Mouse (Mus musculus): Measurements from ENCODE around the gene Ttyh2.

Ttyh2 gene

DNA sequence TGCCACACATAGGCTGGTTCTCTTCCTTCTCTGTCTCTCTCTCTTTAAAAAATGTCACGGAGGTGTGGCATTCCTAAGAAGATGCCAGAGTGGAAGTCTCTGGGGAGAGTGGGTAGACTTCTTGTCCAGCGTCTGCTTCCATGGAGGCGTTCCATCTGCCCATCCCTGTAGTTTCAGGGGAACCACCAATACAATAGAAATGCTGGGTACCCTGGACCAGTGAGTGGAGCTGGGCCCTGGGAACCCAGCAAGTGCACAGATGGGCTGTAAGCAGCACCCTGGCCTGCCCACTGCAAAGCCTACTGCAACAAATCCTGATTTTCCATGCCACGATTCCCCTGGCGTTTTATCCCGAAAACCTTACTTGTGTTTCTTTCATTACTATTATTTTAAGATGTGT, 39.3 kb downstream of the Ttyh2 start:
- no peak for DNase-seq

DNA sequence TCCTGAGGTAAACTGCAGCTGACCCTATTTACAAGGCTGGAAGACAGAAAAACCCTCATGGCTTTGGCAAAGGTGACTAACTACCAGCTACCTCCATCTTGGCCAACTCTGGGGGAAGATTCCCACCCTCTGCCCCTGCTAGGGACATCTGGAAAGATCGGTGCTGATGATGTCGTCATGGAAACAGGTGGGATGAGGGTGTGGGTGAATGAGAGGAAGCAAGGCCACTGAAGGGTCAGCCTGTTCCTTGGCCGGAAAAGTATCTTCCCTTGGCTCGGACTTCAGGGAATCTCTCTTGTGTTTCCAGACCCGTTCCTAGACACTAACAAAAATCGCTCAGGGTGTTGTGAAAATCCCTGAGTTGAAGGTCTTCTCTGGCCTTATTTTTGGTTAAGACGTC, 40.3 kb downstream of the Ttyh2 start:
- no peak for DNase-seq

DNA sequence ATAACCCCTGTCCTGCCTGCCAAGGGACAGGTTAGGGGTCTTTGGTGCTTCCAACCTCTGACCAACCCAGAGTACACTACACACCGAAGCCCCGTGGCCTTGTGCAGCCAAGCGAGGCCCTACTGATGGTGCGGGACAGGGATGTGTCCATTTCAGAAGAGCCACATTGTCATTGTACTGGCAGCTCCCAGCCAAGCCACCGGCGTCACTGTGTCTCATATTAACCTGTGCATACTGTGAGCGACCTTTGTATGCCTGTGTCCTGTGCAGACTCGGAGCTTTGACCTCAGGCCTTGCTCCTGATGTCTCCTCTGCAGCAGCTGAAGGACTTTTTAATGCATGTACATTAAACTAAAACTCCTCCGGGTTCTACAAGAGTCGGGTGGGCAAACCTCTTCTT, 45.3 kb downstream of the Ttyh2 start:
- no peak for DNase-seq

DNA sequence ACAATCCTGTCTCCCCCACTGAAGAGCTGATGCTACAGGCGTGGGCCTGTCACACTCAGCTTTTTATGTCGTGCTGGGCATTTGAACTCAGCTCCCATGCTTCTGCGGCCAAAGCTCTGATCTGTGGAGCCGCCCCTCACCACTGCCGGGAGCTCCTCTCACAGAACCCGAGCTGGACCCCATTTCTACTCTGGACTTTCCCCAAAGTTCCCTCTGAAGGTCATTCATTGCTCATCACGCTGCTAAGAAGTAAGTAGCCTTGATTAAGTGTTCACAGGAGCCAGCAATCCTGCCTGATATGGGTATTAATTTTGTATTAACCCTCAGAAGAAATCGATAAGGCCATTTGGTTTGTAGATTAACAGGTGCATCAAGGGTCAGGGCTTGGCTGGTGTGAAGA, 47.2 kb downstream of the Ttyh2 start:
- DNase-seq, result no peak

DNA sequence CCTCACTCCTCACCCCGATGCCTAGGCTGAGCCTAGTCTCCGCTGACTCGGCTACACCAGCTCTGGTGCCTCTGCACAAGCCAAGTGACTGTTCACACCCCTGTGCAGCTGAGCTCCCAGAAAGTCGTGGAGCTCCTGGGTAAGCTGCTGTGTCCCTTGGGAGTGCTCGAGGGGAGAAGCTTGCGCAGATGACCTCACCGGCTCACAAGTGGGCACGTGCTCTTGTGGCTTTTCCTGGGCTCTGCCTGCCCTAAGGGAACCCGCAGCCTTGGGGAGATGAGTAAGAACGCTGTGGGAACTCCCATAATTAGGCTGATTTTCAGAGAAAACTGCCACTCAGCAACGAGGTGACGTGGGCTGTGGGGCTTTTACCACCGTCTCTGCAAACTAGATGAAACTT, 47.8 kb downstream of the Ttyh2 start:
- DNase-seq, result no peak

DNA sequence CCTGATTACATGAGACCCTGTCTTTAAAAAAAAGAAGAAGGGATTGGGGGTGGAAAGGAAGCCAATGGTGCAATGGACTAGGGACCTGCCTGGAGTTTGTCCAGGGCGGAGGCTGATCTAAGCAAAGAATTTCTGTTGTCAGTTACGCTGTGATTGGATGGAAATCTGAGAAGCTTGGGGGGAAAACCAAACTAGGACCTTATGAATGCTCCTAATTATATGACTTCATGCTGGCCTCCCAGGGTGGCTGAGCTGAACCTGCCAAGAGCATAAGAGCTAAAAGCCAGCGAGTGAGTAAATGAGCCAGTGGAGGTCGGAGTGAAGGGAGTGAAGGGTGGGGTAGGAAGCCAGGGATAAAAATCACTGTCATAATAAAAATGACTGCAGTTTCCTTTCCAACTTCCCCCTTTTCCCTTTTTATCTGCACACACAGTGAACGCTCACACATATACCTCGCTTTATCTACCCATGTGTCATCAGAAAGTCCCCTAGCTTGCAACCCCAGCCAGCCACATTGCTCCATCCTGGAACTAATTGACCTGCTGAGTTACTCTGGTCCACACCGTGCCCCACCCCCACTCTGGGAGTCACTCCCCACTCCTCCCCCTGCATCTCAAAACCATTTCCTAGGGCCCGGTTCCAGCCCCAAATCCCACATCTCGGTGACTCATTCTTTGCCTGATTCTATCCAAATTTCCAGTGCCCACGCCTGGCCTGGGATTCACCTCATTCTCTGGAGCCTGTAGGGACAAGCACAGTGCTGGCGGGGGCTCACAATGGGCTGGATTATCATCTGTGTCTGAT, 49.8 kb downstream of the Ttyh2 start:
- DNase-seq, result peak; percentile 50

DNA sequence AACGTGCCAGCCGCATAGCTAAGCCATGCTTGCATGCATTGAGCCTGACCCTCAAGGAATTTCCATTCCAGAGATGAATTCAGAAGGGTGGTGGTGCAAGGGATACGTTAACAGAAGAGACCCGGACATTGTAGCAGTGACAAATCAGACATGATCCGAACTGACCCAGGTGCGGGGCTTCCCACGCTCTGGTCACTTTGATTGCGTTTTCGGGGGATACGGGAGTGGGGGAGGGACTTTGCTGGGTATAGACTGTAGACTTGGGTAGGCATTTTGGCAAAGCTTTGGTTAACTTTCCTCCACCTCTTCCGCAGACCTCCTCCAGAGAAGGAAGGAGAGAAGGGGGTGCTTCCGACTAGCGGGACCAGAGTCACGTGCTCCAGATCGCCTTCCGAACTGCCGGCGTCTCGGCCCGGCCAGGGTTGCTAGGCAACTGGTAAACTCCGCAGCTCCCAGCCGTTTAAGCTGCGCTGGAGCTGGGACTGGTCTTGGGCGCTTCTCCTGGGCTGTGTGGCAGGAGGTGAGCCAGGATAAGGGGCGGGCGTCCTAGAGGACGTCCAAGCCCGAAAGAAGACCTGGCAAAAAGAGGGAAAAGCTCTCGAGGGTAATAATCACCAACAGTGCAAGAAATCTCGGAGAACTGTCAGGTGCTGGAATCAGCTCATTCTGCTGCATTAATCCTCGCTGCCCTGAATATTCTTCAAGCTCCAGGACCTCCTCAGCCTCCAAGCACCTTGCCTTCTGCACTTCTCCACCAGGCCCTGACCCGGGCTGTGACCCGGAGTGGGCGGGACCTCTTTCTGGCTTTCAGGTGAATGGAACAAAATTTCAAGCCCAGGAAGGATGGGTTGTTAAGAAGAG, 52.0 kb downstream of the Ttyh2 start, which contains the start of gene Dnaic2:
Gene Dnaic2 (plus strand): TSS at position 444 of the 861 bp plus-strand sequence.
- peak; percentile 90 for DNase-seq

DNA sequence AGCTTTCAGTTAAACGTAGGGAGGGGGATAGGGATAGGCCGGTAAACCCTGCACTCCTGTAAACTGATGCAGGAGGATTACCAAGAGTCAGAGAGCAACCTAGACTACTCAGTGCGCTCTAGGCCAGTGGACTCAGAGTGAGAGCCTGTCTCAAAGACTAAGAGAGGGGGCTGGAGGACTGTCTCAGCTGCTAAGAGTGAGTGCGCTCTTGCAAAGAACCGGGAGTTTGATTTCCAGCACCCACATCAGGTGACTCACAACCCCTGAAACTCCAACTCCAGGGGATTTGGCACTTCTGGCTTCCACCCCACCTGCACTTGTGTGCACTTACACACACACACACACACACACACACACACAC, 52.6 kb downstream of the Ttyh2 start:
- no peak for DNase-seq

DNA sequence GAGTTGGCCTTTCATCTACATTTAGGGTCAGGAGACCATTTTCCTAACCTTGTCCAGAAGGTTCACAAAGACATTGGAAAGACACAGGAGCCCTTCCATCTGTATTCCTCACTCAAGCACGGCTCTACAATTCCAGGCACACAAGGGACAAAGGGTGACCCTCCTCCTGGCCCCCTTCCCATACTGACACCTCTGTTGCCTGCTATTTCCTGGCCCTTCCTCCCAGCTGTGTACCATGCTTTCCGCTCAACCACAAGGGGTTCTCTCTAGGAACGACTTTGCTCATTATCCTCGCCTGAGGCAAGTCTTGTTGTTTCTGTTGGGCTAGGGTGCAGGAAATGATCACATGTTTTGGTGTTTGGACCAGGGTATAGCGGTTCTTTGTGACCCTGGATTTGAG, 53.1 kb downstream of the Ttyh2 start:
- no peak for DNase-seq

DNA sequence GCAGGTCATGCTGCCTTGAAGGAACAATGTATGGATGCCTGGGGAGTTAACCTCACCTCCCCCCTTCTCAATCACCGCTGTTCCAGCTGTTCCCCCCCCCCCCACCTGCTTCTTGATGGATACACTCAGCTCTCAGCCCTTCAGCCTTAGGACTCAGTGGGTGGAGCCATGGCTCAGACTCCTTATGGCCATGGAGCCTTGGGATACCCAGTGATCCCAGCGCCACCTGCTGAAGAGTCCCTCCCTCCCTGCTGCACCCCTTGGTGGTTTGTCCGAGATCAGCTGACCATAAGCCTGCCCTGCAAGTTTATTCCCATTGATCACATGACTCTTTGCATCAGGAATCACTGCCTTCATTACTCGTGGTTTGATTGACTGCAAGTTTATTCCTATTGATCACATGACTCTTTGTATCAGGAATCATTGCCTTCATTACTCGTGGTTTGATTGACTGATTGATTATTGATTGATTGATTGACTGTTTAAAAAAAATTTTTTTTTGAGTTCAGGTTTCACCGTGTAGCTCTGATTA, 54.7 kb downstream of the Ttyh2 start:
- DNase-seq, result peak; percentile 42

DNA sequence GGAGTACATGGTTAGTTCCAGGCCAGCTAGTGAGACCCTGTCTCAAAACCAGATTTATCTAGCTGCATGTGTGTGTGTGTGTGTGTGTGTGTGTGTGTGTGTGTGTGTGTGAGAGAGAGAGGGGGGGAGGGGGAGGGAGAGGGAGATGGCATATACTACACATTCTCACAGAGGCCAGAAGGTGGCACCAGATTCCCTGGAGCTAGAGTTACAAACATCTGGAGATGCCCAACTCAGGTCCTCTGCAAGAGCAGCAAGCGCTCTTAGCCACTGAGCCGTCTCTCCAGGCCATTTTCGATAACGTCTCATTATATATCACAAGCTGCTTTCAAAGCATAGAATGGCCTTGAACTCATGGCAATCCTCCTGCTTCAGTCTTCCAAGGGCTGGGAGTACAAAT, 56.5 kb downstream of the Ttyh2 start:
- DNase-seq, result peak; percentile 34

DNA sequence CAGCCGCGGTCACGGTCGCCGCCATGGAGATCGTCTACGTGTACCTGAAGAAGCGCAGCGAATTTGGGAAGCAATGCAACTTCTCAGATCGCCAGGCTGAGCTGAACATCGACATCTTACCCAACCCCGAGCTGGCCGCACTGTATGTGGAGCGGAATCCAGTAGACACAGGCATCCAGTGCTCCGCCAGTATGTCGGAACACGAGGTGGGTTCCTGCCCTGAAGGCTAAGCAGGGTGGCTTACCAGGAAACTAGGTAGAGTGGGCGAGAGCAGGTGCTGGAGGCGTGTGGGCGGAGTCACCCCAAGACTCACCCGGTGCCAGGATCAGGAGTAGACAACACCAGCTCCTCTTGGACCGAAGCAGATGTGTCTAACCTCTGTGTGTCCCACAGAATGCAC, 57.7 kb downstream of the Ttyh2 start:
- DNase-seq, result no peak

DNA sequence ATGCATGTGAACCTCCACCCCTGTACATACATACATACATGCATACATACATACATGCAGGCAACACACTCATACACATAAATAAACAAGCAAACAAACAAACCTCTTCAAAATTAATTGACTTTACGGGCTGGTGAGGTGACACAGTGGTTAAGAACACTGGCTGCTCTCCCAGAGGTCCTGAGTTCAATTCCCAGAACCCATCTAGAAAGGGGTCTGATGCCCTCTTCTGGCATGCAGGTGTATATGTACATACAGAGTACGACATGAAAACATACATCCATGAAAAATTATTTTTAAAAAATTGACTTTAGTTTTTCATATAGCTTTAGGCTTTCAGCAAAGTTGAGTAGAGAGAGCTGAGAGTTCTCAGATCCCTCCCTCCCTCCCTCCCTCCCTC, 60.9 kb downstream of the Ttyh2 start:
- no peak for DNase-seq

DNA sequence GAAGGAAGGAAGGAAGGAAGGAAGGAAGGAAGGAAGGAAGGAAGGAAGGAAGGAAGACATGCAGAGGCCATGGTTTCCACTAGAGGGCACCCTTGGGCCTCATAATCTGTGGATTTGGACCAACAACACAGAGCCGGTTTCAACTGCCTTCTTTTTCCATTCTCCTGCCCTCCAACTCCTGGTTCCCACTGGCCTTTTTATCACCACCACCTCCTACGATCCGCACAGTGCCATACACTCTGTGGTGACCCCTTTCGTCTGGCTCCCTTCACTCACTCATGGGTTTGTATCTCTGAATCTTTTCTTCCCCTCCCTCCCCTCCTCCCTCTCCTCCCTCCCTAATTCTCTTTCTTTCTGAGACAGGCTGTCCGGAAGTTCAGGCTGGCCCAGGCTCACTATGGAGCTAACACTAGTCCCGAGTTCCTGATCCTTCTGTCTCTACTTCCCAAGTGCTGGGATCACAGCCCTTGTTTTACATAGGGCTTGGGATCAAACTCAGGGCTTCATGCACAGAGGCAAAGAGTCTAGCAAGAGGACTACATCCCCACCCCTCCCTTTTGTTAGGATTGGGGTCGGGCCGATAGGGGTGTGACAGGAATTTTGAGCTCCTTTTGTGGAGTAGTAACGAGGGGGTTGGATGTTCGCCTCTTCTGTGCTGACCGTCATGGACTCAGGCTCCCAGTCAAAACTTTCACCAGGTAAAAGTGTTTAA, 61.8 kb downstream of the Ttyh2 start:
- peak; percentile 83 for DNase-seq

DNA sequence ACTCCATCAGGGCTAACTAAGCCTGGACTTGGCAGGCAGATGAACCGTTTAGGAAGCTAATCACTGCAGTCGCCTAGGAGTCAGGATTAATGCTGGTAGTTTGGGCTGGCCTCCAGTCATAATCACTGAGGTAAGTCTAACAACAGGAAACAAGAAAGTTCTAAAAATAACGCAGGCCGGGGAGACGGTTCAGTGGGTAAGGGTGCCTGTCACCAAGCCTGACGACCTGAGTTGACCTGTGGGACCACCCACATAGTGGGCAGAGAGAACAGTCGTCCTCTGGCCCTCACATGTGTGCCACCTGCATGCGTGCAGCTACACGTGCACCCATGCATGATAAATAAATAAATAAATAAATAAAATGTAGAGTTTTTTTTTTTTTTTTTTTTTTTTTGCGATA, 65.4 kb downstream of the Ttyh2 start:
- peak; percentile 43 for DNase-seq

DNA sequence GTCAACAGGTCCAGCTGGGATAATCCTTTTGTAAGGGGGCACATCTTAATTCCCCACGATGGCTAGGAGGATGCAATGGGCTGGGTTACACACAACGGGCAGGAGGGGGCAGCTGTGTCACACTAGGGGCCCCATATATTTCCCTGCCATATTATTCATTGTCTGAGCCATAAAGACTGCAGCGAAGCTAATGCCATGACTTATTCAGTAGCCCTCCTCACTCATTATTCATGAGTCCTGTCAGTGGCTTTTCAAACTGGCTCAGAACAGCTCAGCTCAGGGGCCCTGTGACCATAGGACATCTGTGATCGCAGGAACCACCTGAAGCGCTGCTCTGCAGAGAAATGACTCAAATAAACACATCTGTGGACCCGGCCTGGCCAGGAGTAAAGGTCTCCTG, 66.2 kb downstream of the Ttyh2 start:
- DNase-seq, result peak; percentile 63

DNA sequence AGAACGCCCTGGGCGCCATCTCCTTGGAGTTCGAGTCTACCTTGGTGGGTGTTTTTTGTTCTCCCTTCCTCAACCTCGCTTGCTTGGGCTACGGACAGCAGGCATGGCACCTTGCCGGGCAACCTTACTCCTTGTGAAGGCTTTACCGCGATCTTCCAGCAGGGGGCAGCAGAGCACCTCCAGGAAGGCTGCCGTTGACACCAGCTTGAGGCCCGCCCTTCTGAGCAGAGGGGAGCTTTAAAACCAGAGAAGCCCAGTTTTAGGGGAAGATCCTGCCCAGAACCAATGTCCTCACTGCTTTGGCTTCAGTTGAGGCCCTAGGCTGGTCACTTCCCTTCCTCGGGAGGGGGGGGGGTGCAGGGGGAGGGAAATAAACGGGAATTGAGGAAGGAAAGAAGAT, 69.9 kb downstream of the Ttyh2 start:
- peak; percentile 91 for DNase-seq

DNA sequence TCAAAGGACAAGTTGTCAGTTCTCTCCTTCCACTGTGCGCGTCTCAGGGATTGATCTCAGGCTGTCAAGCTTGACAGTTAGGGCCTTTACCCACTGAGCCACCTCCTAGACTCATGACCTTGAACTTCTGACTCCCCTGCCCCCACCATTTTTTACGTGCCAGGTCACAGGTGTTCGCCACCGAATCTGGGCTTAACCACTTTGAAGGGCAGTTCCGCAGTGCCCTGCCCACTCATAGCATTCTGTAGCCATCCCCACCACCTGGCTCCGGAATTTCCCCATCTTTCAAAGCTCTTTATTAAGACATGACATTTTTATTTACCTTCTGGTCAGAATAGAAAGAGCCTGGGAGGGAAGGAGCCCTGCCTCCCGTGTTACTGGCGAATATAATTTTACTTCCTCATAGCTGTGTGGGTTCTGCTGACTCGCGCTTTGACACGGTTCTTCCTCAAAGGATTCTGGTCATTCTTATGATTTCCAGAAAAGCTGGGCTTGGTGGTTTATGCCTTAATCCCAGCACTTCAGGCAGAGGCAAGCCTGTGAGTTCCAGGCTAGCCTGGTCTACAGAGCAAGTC, 72.4 kb downstream of the Ttyh2 start:
- DNase-seq, result no peak

DNA sequence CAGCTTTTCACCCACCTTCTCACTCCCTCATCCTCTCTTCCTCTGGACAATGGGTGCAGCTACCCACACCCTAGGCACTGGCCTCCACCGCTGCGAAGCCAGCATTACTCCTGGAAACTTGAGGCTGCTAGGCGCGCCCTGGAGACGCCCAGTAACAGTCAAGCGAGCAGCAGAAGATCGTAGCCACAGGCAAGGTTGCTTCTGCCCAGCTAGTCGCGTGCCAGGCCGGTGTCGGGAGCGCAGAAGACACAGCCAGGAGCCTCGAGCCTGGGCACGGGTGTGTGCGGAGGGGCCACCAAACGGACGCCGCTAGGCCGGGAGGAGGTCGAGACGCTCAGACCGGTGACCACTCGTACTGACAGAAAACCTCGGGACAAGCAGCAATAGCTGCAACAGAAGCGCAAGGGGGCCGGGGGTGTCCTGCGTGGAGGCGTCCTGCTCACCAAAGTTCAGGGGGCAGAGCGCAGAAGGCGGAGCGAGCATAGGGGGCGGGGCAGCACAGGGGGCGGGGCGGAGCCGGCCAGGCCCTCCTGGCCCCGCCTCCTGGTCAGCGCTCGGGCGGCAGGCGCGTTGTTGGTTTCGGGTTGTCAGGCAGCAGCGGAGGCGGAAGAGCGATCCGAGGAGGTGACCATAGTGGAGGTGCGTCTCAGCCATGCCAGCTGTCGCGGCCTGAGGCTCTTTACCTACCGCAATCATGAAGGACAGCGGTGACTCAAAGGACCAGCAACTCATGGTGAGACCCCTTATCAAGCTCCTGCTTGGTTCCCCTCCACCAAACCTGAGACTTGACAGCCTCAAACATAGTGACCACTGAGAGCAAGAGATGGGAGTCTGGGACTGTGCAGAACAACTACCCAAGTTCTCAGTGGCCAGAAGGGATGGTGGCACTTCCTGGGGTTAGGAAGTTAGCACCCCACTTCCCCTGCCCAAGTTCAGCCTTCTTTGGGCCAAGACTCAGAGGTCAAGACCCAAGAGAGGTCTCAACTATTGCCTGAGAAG, 89.9 kb downstream of the Ttyh2 start, which contains the start of gene Kif19a:
Gene Kif19a (plus strand): TSS at position 569 of the 999 bp plus-strand sequence.
- peak; percentile 86 for DNase-seq

DNA sequence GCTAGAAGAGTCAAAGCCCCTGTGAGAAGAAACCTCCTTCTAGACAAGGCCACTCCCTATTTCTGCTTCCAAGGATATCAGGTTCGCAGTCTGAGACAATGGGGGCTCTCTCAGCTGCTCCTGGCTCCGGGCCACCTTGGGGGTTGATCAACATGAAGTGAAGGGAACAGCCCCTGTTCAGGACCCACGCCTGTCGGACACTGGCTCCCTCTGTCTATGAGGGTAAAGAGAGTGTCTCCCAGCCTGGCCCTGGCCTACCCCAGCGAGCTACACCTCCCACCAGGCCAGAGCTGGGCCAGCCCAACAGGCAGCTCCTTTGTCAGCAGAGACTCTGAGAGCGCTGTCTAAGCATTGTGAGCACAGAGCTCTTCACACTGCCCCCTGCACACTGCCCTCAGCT, 94.7 kb downstream of the Ttyh2 start:
- DNase-seq, result no peak
